Mouse (Mus musculus) urinary bladder, postnatal 36 days (tissue): ENCODE results near the gene Rps29.

ENCODE experiments used
- DNase-seq, 2 experiments: peaks; one replicate each; pipeline ENCODE4 v3.0.0; 2022; ENCODE audit warnings: low spot score in 2 of 2, mixed read lengths in 1 of 2

The Rps29 gene

DNA sequence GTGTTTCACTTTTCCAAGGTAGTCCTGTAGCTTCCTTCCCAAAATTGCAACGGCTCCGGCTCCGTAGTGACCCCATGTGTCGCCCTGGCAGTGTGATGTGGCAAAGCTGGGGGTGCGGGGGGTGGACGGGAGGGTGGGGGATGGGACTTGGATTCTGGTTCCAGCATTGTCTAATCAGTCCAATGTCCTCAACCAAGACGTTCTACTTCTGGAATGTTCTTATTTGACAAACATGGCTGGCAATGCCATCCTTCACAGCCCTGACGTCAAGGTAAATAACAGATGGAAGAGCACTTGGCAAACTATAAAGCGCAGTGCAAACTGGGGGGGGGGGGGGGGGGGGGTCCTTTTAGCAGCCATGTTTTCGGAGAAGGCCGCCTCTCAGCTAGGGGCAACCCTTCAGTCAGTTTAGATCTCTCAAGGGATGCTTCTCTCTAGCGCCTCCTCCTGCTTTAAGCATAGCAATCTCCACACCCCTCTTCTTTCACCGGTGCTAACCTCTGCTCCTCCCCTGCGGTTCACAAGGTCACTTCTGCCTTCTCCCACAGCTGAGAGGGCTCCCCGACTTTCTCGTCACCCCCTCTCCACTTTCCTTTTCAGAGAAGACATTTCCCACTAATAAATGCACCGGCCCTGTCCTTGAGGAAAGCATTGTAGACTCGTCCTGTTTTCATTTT lies 29.2 kb downstream of the Rps29 start:
- no peak for DNase-seq

DNA sequence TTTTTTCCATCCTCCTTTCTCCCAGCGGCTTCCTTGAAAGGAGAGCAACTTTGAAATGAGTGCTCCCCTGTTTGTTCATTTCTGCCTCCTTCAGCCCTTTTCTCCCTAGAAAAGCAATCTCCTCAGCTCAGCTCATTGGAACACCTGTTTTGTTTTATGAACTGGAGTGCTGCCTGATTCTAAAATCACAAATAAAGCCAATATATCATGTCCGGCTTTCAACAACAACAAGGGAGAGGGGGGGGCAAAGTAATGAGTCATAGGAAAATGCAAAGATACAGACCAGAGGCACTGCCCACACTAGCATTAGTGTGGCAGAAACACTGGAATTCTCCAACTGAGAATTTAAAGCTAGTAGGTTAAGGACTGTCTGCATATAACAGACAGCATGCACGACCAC lies 31.4 kb downstream of the Rps29 start:
- no peak for DNase-seq

GRCm38 (mm10) chr12:69127170-69127569 lies 31.8 kb downstream of the Rps29 start:
- DNase-seq: no peak

- DNase-seq: no peak
These were observed 33.9 kb downstream of the Rps29 start for GRCm38 (mm10) chr12:69125066-69125465.

DNA sequence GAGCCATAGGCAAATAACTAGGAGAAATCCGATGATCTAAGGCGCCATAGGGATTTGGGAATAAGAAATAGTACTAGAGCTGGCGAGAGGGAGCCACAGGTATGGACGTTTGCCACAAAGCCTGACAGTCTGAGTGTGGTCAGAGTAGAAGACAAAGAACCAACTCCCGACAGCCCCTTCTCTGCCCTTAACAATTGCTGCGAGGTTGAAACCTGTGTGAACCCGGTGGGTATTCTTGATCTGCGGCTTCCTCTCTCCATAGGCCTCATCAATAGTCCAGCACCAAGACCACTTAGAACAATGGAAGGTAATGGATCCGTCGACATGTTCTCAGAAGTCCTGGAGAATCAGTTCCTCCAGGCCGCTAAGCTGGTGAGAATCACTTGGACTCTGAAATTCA lies 36.2 kb downstream of the Rps29 start:
- DNase-seq: no peak

DNA sequence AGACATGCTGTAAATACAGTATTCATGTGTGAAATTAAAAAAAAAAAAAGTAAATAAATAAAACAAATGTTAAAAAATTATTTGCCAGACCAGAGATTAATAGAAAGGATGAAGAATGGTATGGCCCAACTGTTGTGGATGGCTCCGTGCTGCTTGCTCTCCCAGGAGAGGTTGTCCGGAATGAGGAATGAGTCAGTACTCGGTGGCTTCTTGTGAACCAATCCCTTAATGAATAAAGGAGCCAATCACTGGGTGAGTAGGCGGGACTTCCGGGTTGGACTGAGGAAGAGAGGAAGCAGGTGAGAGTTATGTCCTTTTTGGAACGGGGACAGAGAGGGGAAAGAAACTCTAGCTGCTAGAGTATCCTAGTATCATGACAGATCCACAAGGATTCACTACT lies 39.1 kb downstream of the Rps29 start:
- no peak for DNase-seq
